10 mouse cellular contexts compared by ENCODE assay signal in genomic region chr6:47794106-47794830, GRCm38 (mm10). TPM values are rescaled to one million over a fixed set of nuclear protein-coding genes. Genes with fewer than 3 reads are reported as not detected.
DNase-seq lines count a peak whose midpoint lies in the region; ATAC-seq and TF ChIP-seq lines count a peak whose summit lies in the region.
"Had no signal": no experiment of that assay in that cellular context is flagged by ENCODE, and none has a peak within 500 bp of the region (broad histone marks: within the 10 kb centered on the region; RNA-seq: fewer than 3 reads in every experiment).

No protein-coding gene starts in this region.

- peak; percentile 54 for TF ChIP-seq CTCF in forebrain, postnatal 0 days (IDR thresholded peaks at IDR 0.05; ENCODE audit: low read depth)

- H3K27ac ChIP-seq in kidney, embryonic 16.5 days (ENCODE audit: low read length), result no peak overlapping the region
- H3K27ac ChIP-seq in forebrain, postnatal 0 days (ENCODE audit: low read depth, low read length), result no peak overlapping the region
- H3K27ac ChIP-seq: limb, embryonic 15.5 days had no signal

- no peaks in the 10 kb centered on the region for H3K27me3 ChIP-seq in kidney, embryonic 16.5 days (ENCODE audit: insufficient read depth, low read length)
- no peaks in the 10 kb centered on the region for H3K27me3 ChIP-seq in forebrain, postnatal 0 days (ENCODE audit: insufficient read depth, low read length)
- H3K27me3 ChIP-seq: limb, embryonic 15.5 days had no signal

- peak; percentile 56 for DNase-seq in CD4-positive, CD25-positive, alpha-beta regulatory T cell, adult 2 months (ENCODE audit: low read depth, low spot score)
- DNase-seq in kidney, adult 18-20 months, result peak; percentile 45
- DNase-seq in CD4-positive helper T cell, adult 2 months (ENCODE audit: low read depth, low spot score), result peak; percentile 27
- peak; percentile 29 for DNase-seq in forebrain, postnatal 0 days
- no peak for DNase-seq in natural killer cell, adult 2 months (ENCODE audit: low spot score in 2 of 2)

- H3K4me2 ChIP-seq in kidney, embryonic 16.5 days (replicated peaks; ENCODE audit: low read depth, low read length), result no peak overlapping the region
- no peak overlapping the region for H3K4me2 ChIP-seq in forebrain, postnatal 0 days (ENCODE audit: low read depth)
- H3K4me2 ChIP-seq: limb, embryonic 15.5 days had no signal

- WGBS in kidney, embryonic 16.5 days, result 70% methylated on average over 10 of the region's 10 CpGs
- 40% methylated on average over 10 of the region's 10 CpGs for WGBS in forebrain, postnatal 0 days

- H3K9me3 ChIP-seq in kidney, embryonic 16.5 days (ENCODE audit: low read length), result no peaks in the 10 kb centered on the region
- H3K9me3 ChIP-seq in forebrain, postnatal 0 days (ENCODE audit: low read length), result no peaks in the 10 kb centered on the region
- H3K9me3 ChIP-seq: limb, embryonic 15.5 days had no signal

- no peak overlapping the region for H3K4me3 ChIP-seq in kidney, embryonic 16.5 days (ENCODE audit: low read length)
- H3K4me3 ChIP-seq in forebrain, postnatal 0 days (ENCODE audit: low read depth, low read length), result no peak overlapping the region
- H3K4me3 ChIP-seq: erythroblast, embryonic 14.5 days; limb, embryonic 15.5 days had no signal

- H3K4me1 ChIP-seq in kidney, embryonic 16.5 days (ENCODE audit: insufficient read depth, low read length), result peaks cover under 1% of the 10 kb centered on the region; the same call in 1 of the 2 replicates
- no peaks in the 10 kb centered on the region for H3K4me1 ChIP-seq in forebrain, postnatal 0 days (ENCODE audit: insufficient read depth)
- H3K4me1 ChIP-seq: limb, embryonic 15.5 days had no signal

- no peak for ATAC-seq in CD4-positive, CD25-positive, alpha-beta regulatory T cell, adult 4 months
- ATAC-seq in kidney, embryonic 16.5 days (ENCODE audit: low FRiP score, low TSS enrichment), result no peak
- ATAC-seq in forebrain, postnatal 0 days, result peak; percentile 27; the same call in 1 of the 2 replicates
- peak; percentile 54; the same call in 1 of the 2 replicates for ATAC-seq in megakaryocyte progenitor cell, adult 5-6 weeks (replicated peaks; ENCODE audit: poor library complexity)

- H3K36me3 ChIP-seq in kidney, embryonic 16.5 days (ENCODE audit: insufficient read depth, low read length), result peaks cover 44% of the 10 kb centered on the region
- H3K36me3 ChIP-seq in forebrain, postnatal 0 days (ENCODE audit: insufficient read depth), result peaks cover 42% of the 10 kb centered on the region

- no peak overlapping the region for H3K9ac ChIP-seq in kidney, embryonic 16.5 days (replicated peaks; ENCODE audit: low read length)
- H3K9ac ChIP-seq in forebrain, postnatal 0 days, result no peak overlapping the region
- H3K9ac ChIP-seq: limb, embryonic 15.5 days had no signal

RNA-seq across cellular contexts. Expression of gene Pdia4, which starts 19.0 kb away (rescaled TPM):
- 100 to 1,000 TPM; 161 to 186 TPM for polyA plus RNA-seq in CD4-positive, CD25-positive, alpha-beta regulatory T cell, adult 4 months (2017; shearing (Covaris generic))
- 397 and 399 TPM in 2 replicates for polyA plus RNA-seq in kidney, embryonic 16.5 days (2015; fragmentation: Nextera tagmentation; extraction: Ambion mirVana)
- 97.7 and 104 TPM in 2 replicates for total RNA-seq in forebrain, postnatal 0 days (2014; rRNA removed)
- polyA plus RNA-seq in forebrain, postnatal 0 days (2015; fragmentation: Nextera tagmentation; extraction: Ambion mirVana), result 70.5 and 83.7 TPM in 2 replicates
- total RNA-seq in megakaryocyte progenitor cell, adult 5-6 weeks (2015), result 158 and 161 TPM in 2 replicates
- total RNA-seq in megakaryocyte progenitor cell, adult 5-6 weeks (2017), result 480 and 490 TPM in 2 replicates

RNA-seq across cellular contexts. Expression of gene Zfp786, which starts 36.4 kb away (rescaled TPM):
- polyA plus RNA-seq in CD4-positive, CD25-positive, alpha-beta regulatory T cell, adult 4 months (2017; shearing (Covaris generic)), result not detected
- 3.6 and 3.9 TPM in 2 replicates for polyA plus RNA-seq in kidney, embryonic 16.5 days (2015; fragmentation: Nextera tagmentation; extraction: Ambion mirVana)
- 22.2 and 23.8 TPM in 2 replicates for total RNA-seq in forebrain, postnatal 0 days (2014; rRNA removed)
- 5.1 and 5.5 TPM in 2 replicates for polyA plus RNA-seq in forebrain, postnatal 0 days (2015; fragmentation: Nextera tagmentation; extraction: Ambion mirVana)
- 0.81 and 1.5 TPM in 2 replicates for total RNA-seq in megakaryocyte progenitor cell, adult 5-6 weeks (2015)
- total RNA-seq in megakaryocyte progenitor cell, adult 5-6 weeks (2017), result 2.3 and 2.7 TPM in 2 replicates
- polyA plus RNA-seq: erythroblast, embryonic 14.5 days had no signal

RNA-seq across cellular contexts. Expression of gene Zfp398, which starts 41.2 kb away (rescaled TPM):
- 10 to 100 TPM; 13.8 to 14.0 TPM for polyA plus RNA-seq in CD4-positive, CD25-positive, alpha-beta regulatory T cell, adult 4 months (2017; shearing (Covaris generic))
- polyA plus RNA-seq in kidney, embryonic 16.5 days (2015; fragmentation: Nextera tagmentation; extraction: Ambion mirVana), result 9.1 and 10.8 TPM in 2 replicates
- total RNA-seq in forebrain, postnatal 0 days (2014; rRNA removed), result 23.5 and 28.2 TPM in 2 replicates
- 7.1 and 11.1 TPM in 2 replicates for polyA plus RNA-seq in forebrain, postnatal 0 days (2015; fragmentation: Nextera tagmentation; extraction: Ambion mirVana)
- total RNA-seq in megakaryocyte progenitor cell, adult 5-6 weeks (2015), result 18.2 and 24.0 TPM in 2 replicates
- total RNA-seq in megakaryocyte progenitor cell, adult 5-6 weeks (2017), result 13.7 and 18.3 TPM in 2 replicates

Comparison
In these comparisons a context has a peak if more than half of its experiments do, and no peak if none do; other contexts are left out.
1. DNase-seq: peak in CD4-positive, CD25-positive, alpha-beta regulatory T cell, adult 2 months (single experiment), kidney, adult 18-20 months (single experiment), CD4-positive helper T cell, adult 2 months (single experiment) and forebrain, postnatal 0 days (single experiment); none in natural killer cell, adult 2 months (0 of 2).
2. ATAC-seq: peak in forebrain, postnatal 0 days (single experiment) and megakaryocyte progenitor cell, adult 5-6 weeks (single experiment); none in CD4-positive, CD25-positive, alpha-beta regulatory T cell, adult 4 months (single experiment) and kidney, embryonic 16.5 days (single experiment).